Mouse (Mus musculus) brain, embryonic 14.5 days (tissue): ENCODE measurements around the gene Epb41.

Source experiments
- CTCF ChIP-seq: fragments of 200-500 bp; IDR thresholded peaks from 2 replicates; pipeline ENCODE4 v1.5.1; 2012; ENCODE audit warnings: inconsistent platforms, mild to moderate bottlenecking, moderate library complexity, borderline replicate concordance; ENCODE audit not compliant: insufficient read depth, insufficient read length; ENCODE audit errors: extremely low read depth
- POLR2A ChIP-seq: fragments of 200-500 bp; IDR thresholded peaks from 2 replicates; pipeline ENCODE4 v1.6.1; 2012; ENCODE audit warnings: mild to moderate bottlenecking, inconsistent platforms, borderline replicate concordance; ENCODE audit not compliant: poor library complexity, insufficient read depth, insufficient read length, severe bottlenecking; ENCODE audit errors: extremely low read depth

DNA sequence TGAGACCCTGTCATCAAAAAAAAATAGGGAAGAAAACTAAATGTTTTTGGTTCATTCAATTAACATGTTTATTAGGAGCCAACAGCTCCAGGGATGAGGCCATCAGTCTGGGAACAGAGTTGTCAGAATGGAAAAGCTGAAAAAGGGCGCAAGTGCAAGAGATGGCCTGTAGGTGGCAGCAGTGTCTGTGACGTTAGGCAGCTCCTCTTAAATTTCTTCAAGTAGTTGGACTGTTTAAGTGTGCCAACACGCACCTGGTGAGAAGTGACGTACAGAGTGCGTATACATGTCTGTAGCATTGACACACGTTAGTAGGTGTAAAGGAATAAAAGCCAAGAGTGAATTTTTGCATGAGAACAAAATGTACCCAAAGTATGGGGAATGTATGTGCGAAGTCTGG, 13.8 kb upstream of the Epb41 start:
- TF ChIP-seq POLR2A (no peak), CTCF (peak; percentile 94)
